Mouse (Mus musculus) embryonic stem cell, embryonic (primary cell): Measurements from ENCODE around the gene Cpe.

ENCODE experiments used
- CTCF ChIA-PET, 4 experiments: fragments of 300-600 bp in 2 of 4; fragments of 350-600 bp in 2 of 4; sonication (Branson Sonifier 250); formaldehyde crosslinking; loops; one replicate each; lab custom pipeline; 2022; ENCODE audit warnings: inconsistent platforms in 2 of 4; lab: Charles Lee
- POLR2A ChIA-PET, 4 experiments: fragments of 300-600 bp in 2 of 4; fragments of 350-600 bp in 2 of 4; sonication (Branson Sonifier 250); formaldehyde crosslinking; loops; one replicate each; lab custom pipeline; 2022; ENCODE audit warnings: antibody characterized with exemption in 4 of 4, inconsistent platforms in 1 of 4; lab: Charles Lee

Gene Cpe

GRCm38 (mm10) chr8:64618618-64619017, 74.2 kb downstream of the Cpe start:
- ChIA-PET POLR2A (interaction anchor here in 2 of 4 experiments (0.6 kb wide), 2 partner anchors 242 to 428 kb away, joined by 3 to 7 read pairs; no protein-coding TSS in a partner anchor), CTCF (interaction anchor here in 2 of 4 experiments (0.7 to 2.5 kb wide), 8 partner anchors 16 to 99 kb away, joined by 3 to 6 read pairs (median 3); partner anchors contain the start of gene Cpe (in 1 of the 2))

GRCm38 (mm10) chr8:64616566-64616965, 76.3 kb downstream of the Cpe start:
- ChIA-PET POLR2A (interaction anchor here in 2 of 4 experiments (0.8 to 1.4 kb wide), 3 partner anchors 18 to 126 kb away, joined by 3 to 4 read pairs (median 3); partner anchors contain the start of gene Cpe (in 1 of the 2)), CTCF (interaction anchor here in 2 of 4 experiments (0.7 to 1.1 kb wide), 3 partner anchors 20 to 330 kb away, joined by 3 read pairs; partner anchors contain the start of gene Tmem192 (in 1 of the 2))

GRCm38 (mm10) chr8:64615459-64615858, 77.4 kb downstream of the Cpe start:
- POLR2A ChIA-PET, result interaction anchor here in 2 of 4 experiments (0.6 to 1.0 kb wide), 3 partner anchors 18 to 90 kb away, joined by 3 to 4 read pairs (median 3); no protein-coding TSS in a partner anchor
- CTCF ChIA-PET, result interaction anchor here in 2 of 4 experiments (0.7 to 0.8 kb wide), 2 partner anchors 67 to 77 kb away, joined by 3 read pairs; partner anchors contain the start of gene Cpe (in 1 of the 2)

GRCm38 (mm10) chr8:64613663-64614062, 79.2 kb downstream of the Cpe start:
- ChIA-PET CTCF (interaction anchor here in 1 of 4 experiments (0.6 kb wide), 1 partner anchor 125 kb away, joined by 5 read pairs; no protein-coding TSS in a partner anchor), POLR2A (no interaction called here)

GRCm38 (mm10) chr8:64611210-64611974, 81.5 kb downstream of the Cpe start:
- ChIA-PET CTCF (interaction anchor here in 1 of 4 experiments (0.7 kb wide), 1 partner anchor 14 kb away, joined by 3 read pairs; no protein-coding TSS in a partner anchor), POLR2A (no interaction called here)

- ChIA-PET CTCF (interaction anchor here in 2 of 4 experiments (0.6 to 1.3 kb wide), 2 partner anchors 12 to 13 kb away, joined by 3 to 4 read pairs; no protein-coding TSS in a partner anchor), POLR2A (no interaction called here)
These were observed 83.9 kb downstream of the Cpe start for GRCm38 (mm10) chr8:64608931-64609330.

- POLR2A ChIA-PET, result no interaction called here
- CTCF ChIA-PET, result interaction anchor here in 1 of 4 experiments (0.7 kb wide), 2 partner anchors 11 to 388 kb away, joined by 3 to 23 read pairs; no protein-coding TSS in a partner anchor
These were observed 86.8 kb downstream of the Cpe start for GRCm38 (mm10) chr8:64606015-64606414.

GRCm38 (mm10) chr8:64598206-64598605, 94.6 kb downstream of the Cpe start:
- ChIA-PET CTCF (interaction anchor here in 2 of 4 experiments (0.9 to 1.4 kb wide), 2 partner anchors 21 to 94 kb away, joined by 3 read pairs; partner anchors contain the start of gene Cpe (in 1 of the 2)), POLR2A (interaction anchor here in 1 of 4 experiments (1.2 kb wide), 1 partner anchor 354 kb away, joined by 3 read pairs; no protein-coding TSS in a partner anchor)

- CTCF ChIA-PET, result interaction anchor here (0.6 to 1.4 kb wide), 11 partner anchors 9 to 573 kb away, joined by 3 to 8 read pairs (median 3); partner anchors contain the start of gene Cpe (in 1 of the 4)
- POLR2A ChIA-PET, result interaction anchor here in 1 of 4 experiments (1.2 kb wide), 1 partner anchor 355 kb away, joined by 3 read pairs; no protein-coding TSS in a partner anchor
These were observed 95.5 kb downstream of the Cpe start for GRCm38 (mm10) chr8:64597042-64597970.

- POLR2A ChIA-PET, result no interaction called here
- CTCF ChIA-PET, result interaction anchor here in 3 of 4 experiments (0.6 to 1.3 kb wide), 9 partner anchors 10 to 573 kb away, joined by 3 to 8 read pairs (median 3); partner anchors contain the start of gene Cpe (in 1 of the 3)
These were observed 96.5 kb downstream of the Cpe start for GRCm38 (mm10) chr8:64596396-64596795.

GRCm38 (mm10) chr8:64590456-64590855, 102.4 kb downstream of the Cpe start:
- CTCF ChIA-PET, result interaction anchor here in 1 of 4 experiments (0.7 kb wide), 1 partner anchor 12 kb away, joined by 3 read pairs; no protein-coding TSS in a partner anchor
- POLR2A ChIA-PET, result no interaction called here

GRCm38 (mm10) chr8:64582887-64583286, 110.0 kb downstream of the Cpe start:
- CTCF ChIA-PET, result interaction anchor here in 1 of 4 experiments (0.6 kb wide), 1 partner anchor 1096 kb away, joined by 3 read pairs; no protein-coding TSS in a partner anchor
- POLR2A ChIA-PET, result no interaction called here

- CTCF ChIA-PET, result interaction anchor here in 1 of 4 experiments (0.6 kb wide), 1 partner anchor 12 kb away, joined by 3 read pairs; no protein-coding TSS in a partner anchor
- POLR2A ChIA-PET, result no interaction called here
These were observed 114.6 kb downstream of the Cpe start for GRCm38 (mm10) chr8:64578221-64578620.

GRCm38 (mm10) chr8:64575001-64575400, 117.9 kb downstream of the Cpe start:
- CTCF ChIA-PET, result no interaction called here
- POLR2A ChIA-PET, result no interaction called here

- POLR2A ChIA-PET, result interaction anchor here in 1 of 4 experiments (0.9 kb wide), 1 partner anchor 343 kb away, joined by 5 read pairs; no protein-coding TSS in a partner anchor
- CTCF ChIA-PET, result interaction anchor here in 3 of 4 experiments (0.5 to 1.1 kb wide), 9 partner anchors 41 to 824 kb away, joined by 3 to 8 read pairs (median 4); no protein-coding TSS in a partner anchor
These were observed 144.6 kb downstream of the Cpe start for GRCm38 (mm10) chr8:64548054-64548850.

GRCm38 (mm10) chr8:64543441-64543840, 149.4 kb downstream of the Cpe start:
- ChIA-PET CTCF (interaction anchor here in 1 of 4 experiments (0.5 to 0.6 kb wide), 2 partner anchors 243 to 519 kb away, joined by 3 to 4 read pairs; no protein-coding TSS in a partner anchor), POLR2A (interaction anchor here in 1 of 4 experiments (0.5 kb wide), 1 partner anchor 362 kb away, joined by 3 read pairs; no protein-coding TSS in a partner anchor)
